Mouse (Mus musculus): Measurements from ENCODE around the gene Ifne. TPM values are rescaled to one million over a fixed set of nuclear protein-coding genes. Genes with fewer than 3 reads are reported as not detected.

The Ifne gene
- polyA plus RNA-seq (2016; fragmentation: Nextera tagmentation; extraction: Ambion mirVana) = not detected in 2 replicates

- H3K4me1 ChIP-seq = no peaks in the 10 kb centered on the region
- no peak within 1 kb of the TSS for H3K4me2 ChIP-seq (replicated peaks)
- WGBS = 90% methylated on average over 8 of the region's 8 CpGs
- no peak within 1 kb of the TSS for H3K27ac ChIP-seq (replicated peaks)
- H3K9ac ChIP-seq (replicated peaks) = no peak within 1 kb of the TSS
- ATAC-seq (ENCODE audit: low FRiP score, low read depth) = no peak
- no peaks in the 10 kb centered on the region for H3K9me3 ChIP-seq
- no peak within 1 kb of the TSS for H3K4me3 ChIP-seq
- H3K27me3 ChIP-seq = no peaks in the 10 kb centered on the region
- no peaks in the 10 kb centered on the region for H3K36me3 ChIP-seq
These were observed at the start of gene Ifne for GRCm38 (mm10) chr4:88880101-88880500. Gene Ifne, minus strand, starts transcription at chr4:88880201.

DNA sequence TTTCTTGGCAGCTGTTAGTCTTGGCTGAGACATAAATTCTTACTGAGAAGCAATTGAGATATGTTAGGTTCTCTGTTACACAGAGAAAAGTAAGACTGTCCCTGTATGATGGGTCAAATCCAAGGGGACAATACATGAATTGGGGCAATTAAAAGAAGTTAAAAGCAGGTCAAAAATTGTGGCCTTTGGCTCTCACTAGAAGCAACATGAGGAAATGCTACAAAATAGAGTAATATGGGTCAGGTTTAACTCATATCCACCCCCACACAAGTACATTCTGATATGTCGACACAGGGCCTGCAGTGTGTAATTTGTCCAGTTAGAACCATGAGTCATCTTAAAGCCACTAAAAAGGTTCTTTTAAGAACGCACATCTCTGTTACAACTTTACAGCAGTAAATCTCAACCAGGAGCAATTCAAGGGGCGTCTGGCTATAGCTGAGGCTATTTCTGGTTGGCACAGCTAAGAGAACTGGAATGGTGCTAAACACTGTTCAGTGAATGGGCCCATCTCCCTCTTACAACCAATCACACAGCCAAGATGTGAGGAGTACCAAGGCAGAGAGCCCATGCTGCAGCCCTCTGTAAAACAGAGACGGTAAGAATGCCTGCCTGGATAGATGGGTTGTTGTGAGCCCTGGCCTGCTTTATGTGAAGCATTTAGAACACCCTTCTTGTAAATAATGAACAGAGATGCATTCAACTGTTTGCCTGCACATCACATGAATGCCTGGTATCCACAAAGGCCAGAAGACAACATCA is 48.5 kb upstream of the Ifne start:
- Histone ChIP-seq H3K4me1 (no peaks in the 10 kb centered on the region), H3K27ac (replicated peaks) (no peak overlapping the region), H3K36me3 (no peaks in the 10 kb centered on the region), H3K27me3 (no peaks in the 10 kb centered on the region), H3K4me2 (replicated peaks) (no peak overlapping the region), H3K4me3 (no peak overlapping the region), H3K9me3 (no peaks in the 10 kb centered on the region), H3K9ac (replicated peaks) (no peak overlapping the region)
- no peak for ATAC-seq (ENCODE audit: low FRiP score, low read depth)
- WGBS = 85% methylated on average over 4 of the region's 4 CpGs

GRCm38 (mm10) chr4:88927850-88928249 is 47.8 kb upstream of the Ifne start:
- ATAC-seq (ENCODE audit: low FRiP score, low read depth) = no peak
- Histone ChIP-seq H3K27me3 (no peaks in the 10 kb centered on the region), H3K36me3 (no peaks in the 10 kb centered on the region), H3K9me3 (no peaks in the 10 kb centered on the region), H3K4me2 (replicated peaks) (no peak overlapping the region), H3K4me3 (no peak overlapping the region), H3K4me1 (no peaks in the 10 kb centered on the region), H3K9ac (replicated peaks) (no peak overlapping the region), H3K27ac (replicated peaks) (no peak overlapping the region)
- WGBS = 92% methylated on average over 2 of the region's 2 CpGs

- no peaks in the 10 kb centered on the region for H3K4me1 ChIP-seq
- no peak for ATAC-seq (ENCODE audit: low FRiP score, low read depth)
- H3K4me2 ChIP-seq (replicated peaks) = no peak overlapping the region
- no peak overlapping the region for H3K27ac ChIP-seq (replicated peaks)
- H3K9ac ChIP-seq (replicated peaks) = no peak overlapping the region
- H3K36me3 ChIP-seq = no peaks in the 10 kb centered on the region
- H3K4me3 ChIP-seq = no peak overlapping the region
- H3K9me3 ChIP-seq = no peaks in the 10 kb centered on the region
- H3K27me3 ChIP-seq = no peaks in the 10 kb centered on the region
- WGBS = no CpG with 5 or more reads among the region's 1 CpGs
These were observed 46.6 kb upstream of the Ifne start for GRCm38 (mm10) chr4:88926637-88927036.

DNA sequence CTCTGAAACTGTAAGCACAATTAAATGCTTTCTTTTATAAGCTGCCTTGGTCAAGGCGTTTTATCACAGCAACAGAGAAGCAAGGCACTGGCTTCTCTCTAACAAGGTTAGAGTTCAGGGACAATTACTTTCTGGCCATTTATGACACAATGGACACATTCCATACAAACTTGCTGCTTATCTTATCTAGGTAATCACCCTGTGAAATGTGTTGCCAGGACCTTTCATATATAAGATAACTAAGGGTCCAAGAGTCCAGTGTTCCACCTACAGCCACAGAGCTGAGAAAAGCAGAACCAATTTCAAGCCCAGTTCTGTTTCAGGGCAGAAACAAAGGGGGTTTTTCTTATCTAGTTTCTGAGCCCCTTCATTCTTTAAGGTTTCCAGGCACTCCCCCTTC is 46.1 kb upstream of the Ifne start:
- Histone ChIP-seq H3K36me3 (no peaks in the 10 kb centered on the region), H3K4me3 (no peak overlapping the region), H3K27ac (replicated peaks) (no peak overlapping the region), H3K27me3 (no peaks in the 10 kb centered on the region), H3K9me3 (no peaks in the 10 kb centered on the region), H3K4me1 (no peaks in the 10 kb centered on the region), H3K4me2 (replicated peaks) (no peak overlapping the region), H3K9ac (replicated peaks) (no peak overlapping the region)
- 100% methylated on average over 1 of the region's 1 CpGs for WGBS
- ATAC-seq (ENCODE audit: low FRiP score, low read depth) = no peak

GRCm38 (mm10) chr4:88925456-88925855 is 45.5 kb upstream of the Ifne start:
- Histone ChIP-seq H3K4me1 (no peaks in the 10 kb centered on the region), H3K36me3 (no peaks in the 10 kb centered on the region)
- 95% methylated on average over 2 of the region's 2 CpGs for WGBS

GRCm38 (mm10) chr4:88921280-88921679 is 41.3 kb upstream of the Ifne start:
- Histone ChIP-seq H3K4me2 (replicated peaks) (no peak overlapping the region), H3K36me3 (no peaks in the 10 kb centered on the region), H3K9ac (replicated peaks) (no peak overlapping the region), H3K27me3 (no peaks in the 10 kb centered on the region), H3K4me1 (no peaks in the 10 kb centered on the region), H3K27ac (replicated peaks) (no peak overlapping the region), H3K4me3 (no peak overlapping the region), H3K9me3 (no peaks in the 10 kb centered on the region)
- no peak for ATAC-seq (ENCODE audit: low FRiP score, low read depth)
- 93% methylated on average over 5 of the region's 5 CpGs for WGBS

More at GRCm38 (mm10) chr4:88925456-88925855, 45.5 kb upstream of the Ifne start:
- H3K4me2 ChIP-seq (replicated peaks) = no peak overlapping the region
- no peak overlapping the region for H3K27ac ChIP-seq (replicated peaks)
- H3K27me3 ChIP-seq = no peaks in the 10 kb centered on the region
- no peaks in the 10 kb centered on the region for H3K9me3 ChIP-seq
- no peak overlapping the region for H3K9ac ChIP-seq (replicated peaks)
- no peak overlapping the region for H3K4me3 ChIP-seq
- ATAC-seq (ENCODE audit: low FRiP score, low read depth) = no peak

GRCm38 (mm10) chr4:88917770-88918460 is 37.9 kb upstream of the Ifne start:
- Histone ChIP-seq H3K4me3 (no peak overlapping the region), H3K27ac (replicated peaks) (no peak overlapping the region), H3K9me3 (no peaks in the 10 kb centered on the region), H3K9ac (replicated peaks) (no peak overlapping the region), H3K27me3 (no peaks in the 10 kb centered on the region), H3K36me3 (no peaks in the 10 kb centered on the region), H3K4me2 (replicated peaks) (no peak overlapping the region), H3K4me1 (no peaks in the 10 kb centered on the region)
- ATAC-seq (ENCODE audit: low FRiP score, low read depth) = no peak
- 91% methylated on average over 5 of the region's 5 CpGs for WGBS

DNA sequence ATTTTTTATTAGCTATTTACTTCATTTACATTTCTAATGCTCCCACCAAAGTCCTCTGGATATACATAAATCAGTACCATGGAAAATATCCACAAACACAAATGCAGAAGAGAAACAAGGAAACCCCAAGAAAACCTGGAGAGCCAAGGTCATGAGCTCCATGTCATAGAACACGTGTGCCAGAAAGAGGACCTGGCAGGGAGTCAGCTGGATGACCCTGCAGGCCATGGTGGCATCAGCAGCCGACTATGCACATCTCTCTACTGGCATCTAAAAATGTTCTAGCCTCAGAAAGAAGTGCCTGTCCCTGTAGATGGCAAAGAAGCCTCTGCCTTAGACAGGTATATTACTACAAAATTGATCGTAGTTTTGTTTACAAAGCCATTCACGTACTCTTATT is 36.3 kb upstream of the Ifne start:
- no peaks in the 10 kb centered on the region for H3K36me3 ChIP-seq
- H3K9me3 ChIP-seq = no peaks in the 10 kb centered on the region
- no peak for ATAC-seq (ENCODE audit: low FRiP score, low read depth)
- no peak overlapping the region for H3K27ac ChIP-seq (replicated peaks)
- H3K4me2 ChIP-seq (replicated peaks) = no peak overlapping the region
- no peaks in the 10 kb centered on the region for H3K27me3 ChIP-seq
- no peak overlapping the region for H3K4me3 ChIP-seq
- H3K4me1 ChIP-seq = no peaks in the 10 kb centered on the region
- whole genome bisulfite sequencing = 80% methylated on average over 4 of the region's 4 CpGs
- no peak overlapping the region for H3K9ac ChIP-seq (replicated peaks)

DNA sequence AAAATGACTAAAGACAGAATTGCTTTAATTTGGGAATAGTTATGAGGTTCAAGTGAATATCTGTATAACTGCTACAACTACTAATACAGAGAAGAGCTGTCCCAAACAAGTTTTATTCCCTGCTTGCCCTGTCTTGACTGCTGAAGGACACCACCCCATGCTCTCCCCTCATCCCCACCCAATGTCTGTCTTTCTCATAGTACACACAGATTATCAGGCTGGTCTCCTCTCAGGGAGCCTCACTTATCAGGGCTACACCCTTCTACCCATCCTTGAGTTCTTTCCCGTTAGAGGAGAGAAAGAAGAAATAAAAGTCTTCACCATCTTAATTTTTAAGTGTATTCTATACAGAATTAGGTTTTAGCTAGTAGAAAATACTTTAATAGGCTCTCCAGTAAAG is 34.0 kb upstream of the Ifne start:
- 77% methylated on average over 1 of the region's 1 CpGs for WGBS
- H3K4me2 ChIP-seq (replicated peaks) = no peak overlapping the region

GRCm38 (mm10) chr4:88912882-88913281 is 32.9 kb upstream of the Ifne start:
- no peaks in the 10 kb centered on the region for H3K4me1 ChIP-seq
- no peak overlapping the region for H3K4me2 ChIP-seq (replicated peaks)
- H3K36me3 ChIP-seq = no peaks in the 10 kb centered on the region
- H3K4me3 ChIP-seq = no peak overlapping the region
- 90% methylated on average over 2 of the region's 2 CpGs for WGBS
- no peak for ATAC-seq (ENCODE audit: low FRiP score, low read depth)
- H3K27ac ChIP-seq (replicated peaks) = no peak overlapping the region
- H3K9ac ChIP-seq (replicated peaks) = no peak overlapping the region
- H3K27me3 ChIP-seq = no peaks in the 10 kb centered on the region
- H3K9me3 ChIP-seq = no peaks in the 10 kb centered on the region

More for the DNA sequence above, 34.0 kb upstream of the Ifne start:
- Histone ChIP-seq H3K9me3 (no peaks in the 10 kb centered on the region), H3K4me3 (no peak overlapping the region), H3K36me3 (no peaks in the 10 kb centered on the region), H3K27me3 (no peaks in the 10 kb centered on the region), H3K9ac (replicated peaks) (no peak overlapping the region), H3K27ac (replicated peaks) (no peak overlapping the region), H3K4me1 (no peaks in the 10 kb centered on the region)
- ATAC-seq (ENCODE audit: low FRiP score, low read depth) = no peak

GRCm38 (mm10) chr4:88912187-88912586 is 32.2 kb upstream of the Ifne start:
- no peak overlapping the region for H3K9ac ChIP-seq (replicated peaks)
- H3K27ac ChIP-seq (replicated peaks) = no peak overlapping the region
- no peaks in the 10 kb centered on the region for H3K36me3 ChIP-seq
- ATAC-seq (ENCODE audit: low FRiP score, low read depth) = no peak
- H3K9me3 ChIP-seq = no peaks in the 10 kb centered on the region
- 79% methylated on average over 9 of the region's 9 CpGs for WGBS
- no peak overlapping the region for H3K4me3 ChIP-seq
- no peaks in the 10 kb centered on the region for H3K27me3 ChIP-seq
- H3K4me2 ChIP-seq (replicated peaks) = no peak overlapping the region
- H3K4me1 ChIP-seq = no peaks in the 10 kb centered on the region

Measured in midbrain, embryonic 12.5 days (tissue).